Comparison of ENCODE assay signal across 8 mouse cellular contexts in genomic region chr1:134275616-134276464, GRCm38 (mm10). TPM values are rescaled to one million over a fixed set of nuclear protein-coding genes. Genes with fewer than 3 reads are reported as not detected.
A peak's percentile ranks its signal among the peaks of the same experiment; 100 is the strongest.
DNase-seq lines count a peak whose midpoint lies in the region.
"Had no signal": no experiment of that assay in that cellular context is flagged by ENCODE, and none has a peak within 500 bp of the region (broad histone marks: within the 10 kb centered on the region; RNA-seq: fewer than 3 reads in every experiment).

No protein-coding gene starts in this region.

- intact Hi-C loops in left cerebral cortex, postnatal 10 days (cut with DNase I) = no loop called here

- peak; percentile 40 to 50 for DNase-seq in left cerebral cortex, adult 18-20 months (ENCODE audit: low spot score in 2 of 2)
- DNase-seq in left cerebral cortex, postnatal 10 days (ENCODE audit: extremely low spot score in 1 of 2, low spot score in 2 of 2) = no peak
- DNase-seq in cerebellum, adult 9-11 months = peak; percentile 92
- DNase-seq in kidney, adult 9 months = peak; percentile 77
- DNase-seq in lung, postnatal 36 days = peak; percentile 30
- no peak for DNase-seq in ovary, postnatal 36 days (ENCODE audit: low spot score)
- no peak for DNase-seq in adrenal gland, adult 2 months

RNA-seq across cellular contexts. Expression of gene Myog, which starts 13.9 kb away (rescaled TPM):
- total RNA-seq in left cerebral cortex, adult 18-20 months (2021) = not detected
- total RNA-seq in left cerebral cortex, postnatal 10 days (2021) = not detected
- not detected for total RNA-seq in adrenal gland, adult 2 months (2021)
- polyA plus RNA-seq in adrenal gland, adult 2 months (2012; rRNA removed) = not detected in 2 replicates
- total RNA-seq: common myeloid progenitor, adult 5-6 weeks had no signal

RNA-seq across cellular contexts. Expression of gene Adora1, which starts 40.6 kb away (rescaled TPM):
- 100 to 1,000 TPM; 167 to 172 TPM for total RNA-seq in left cerebral cortex, adult 18-20 months (2021)
- 100 to 1,000 TPM; 154 to 165 TPM for total RNA-seq in left cerebral cortex, postnatal 10 days (2021)
- 100 to 1,000 TPM; 110 to 198 TPM for total RNA-seq in adrenal gland, adult 2 months (2021)
- polyA plus RNA-seq in adrenal gland, adult 2 months (2012; rRNA removed) = 180 and 209 TPM in 2 replicates
- total RNA-seq: common myeloid progenitor, adult 5-6 weeks had no signal

RNA-seq across cellular contexts. Expression of gene Ppfia4, which starts 56.9 kb away (rescaled TPM):
- total RNA-seq in left cerebral cortex, adult 18-20 months (2021) = 10 to 100 TPM; 44.2 to 45.4 TPM
- total RNA-seq in left cerebral cortex, postnatal 10 days (2021) = 10 to 100 TPM; 78.0 to 78.3 TPM
- total RNA-seq in adrenal gland, adult 2 months (2021) = 1 to 10 TPM in 1 of 2 experiments, under 1 TPM in 1; 0.86 to 1.5 TPM
- 6.8 and 8.0 TPM in 2 replicates for polyA plus RNA-seq in adrenal gland, adult 2 months (2012; rRNA removed)

Comparison
In these comparisons a context has a peak if more than half of its experiments do, and no peak if none do; other contexts are left out.
1. DNase-seq: peak in left cerebral cortex, adult 18-20 months (2 of 2), cerebellum, adult 9-11 months (single experiment), kidney, adult 9 months (single experiment) and lung, postnatal 36 days (single experiment); none in left cerebral cortex, postnatal 10 days (0 of 2), ovary, postnatal 36 days (single experiment) and adrenal gland, adult 2 months (single experiment).
2. RNA of gene Ppfia4, which starts 56.9 kb away (total RNA-seq): 78.0 to 78.3 TPM in left cerebral cortex, postnatal 10 days and 44.2 to 45.4 TPM in left cerebral cortex, adult 18-20 months; 0.86 to 1.5 TPM in adrenal gland, adult 2 months; every median in the first group is over 10 times any median in the second.